Mouse (Mus musculus) testis, adult 2 months (tissue): ENCODE results near the gene Sfswap.

Source experiments
- CTCF ChIP-seq: fragments of 200-500 bp; IDR thresholded peaks from 2 replicates; pipeline ENCODE4 v1.5.1; 2012; ENCODE audit warnings: low read depth, mild to moderate bottlenecking, inconsistent platforms, low read length, moderate library complexity; ENCODE audit not compliant: control insufficient read depth, insufficient read depth, insufficient replicate concordance
- POLR2A ChIP-seq: fragments of 200-500 bp; IDR thresholded peaks from 2 replicates; pipeline ENCODE4 v1.6.1; 2012; ENCODE audit warnings: low read depth, mild to moderate bottlenecking, inconsistent platforms, low read length, moderate library complexity; ENCODE audit not compliant: control insufficient read depth

- TF ChIP-seq CTCF, result no peak
- no peak for TF ChIP-seq POLR2A
Measured at GRCm38 (mm10) chr5:129535431-129535830, 34.4 kb downstream of the Sfswap start.
